In the genomic region with DNA sequence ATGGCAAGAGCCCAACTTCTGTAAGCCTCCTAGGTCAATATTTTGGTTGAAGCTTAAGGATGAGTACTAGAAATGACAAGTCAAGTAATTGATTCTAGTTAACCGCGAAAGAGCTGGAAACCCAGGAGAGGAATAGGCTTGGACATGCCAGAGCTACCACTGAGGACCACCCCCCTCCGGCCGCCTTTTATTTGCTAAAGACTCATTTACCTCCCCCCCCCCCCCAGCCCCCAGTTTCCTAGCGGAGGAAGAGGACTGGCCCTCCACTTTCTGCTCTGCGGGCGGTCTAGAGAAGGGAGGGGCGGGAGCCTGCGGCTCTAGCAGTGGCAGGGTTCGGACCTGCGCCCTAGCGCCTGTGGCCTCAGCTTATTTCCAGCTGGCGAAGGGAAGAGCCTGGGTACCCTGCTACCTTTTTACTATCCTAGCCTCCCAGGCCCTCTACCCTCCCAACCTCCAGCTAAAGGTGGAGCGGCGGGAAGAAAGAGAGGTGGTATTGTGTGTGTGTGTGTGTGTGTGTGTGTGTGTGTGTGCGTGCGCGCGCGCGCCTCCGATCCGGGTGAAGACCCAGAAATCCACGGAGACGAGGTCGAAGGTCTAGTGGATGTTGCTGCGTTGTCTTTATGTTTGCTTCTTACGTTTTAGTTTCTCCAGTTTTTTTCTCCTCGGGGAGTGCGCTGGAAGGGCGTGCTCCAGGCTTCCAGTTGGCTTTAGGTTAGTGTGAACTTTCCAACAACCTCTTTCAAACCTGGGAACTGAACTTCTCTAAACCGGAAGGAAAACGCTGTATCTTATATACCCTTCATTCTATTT, we compare ENCODE assay signal across 10 mouse cellular contexts. TPM values are rescaled to one million over a fixed set of nuclear protein-coding genes. Genes with fewer than 3 reads are reported as not detected.
A peak's percentile ranks its signal among the peaks of the same experiment; 100 is the strongest.
DNase-seq lines count a peak whose midpoint lies in the region; ATAC-seq and TF ChIP-seq lines count a peak whose summit lies in the region.
"Had no signal": no experiment of that assay in that cellular context is flagged by ENCODE, and none has a peak within 500 bp of the region (broad histone marks: within the 10 kb centered on the region; RNA-seq: fewer than 3 reads in every experiment).

No protein-coding gene starts in this region.

- intact Hi-C loops in left cerebral cortex, postnatal 4 days (cut with DNase I), result loop anchor here (10.0 kb wide), 2 partner anchors 102 to 352 kb away; a partner anchor contains a TSS
- intact Hi-C loops in left cerebral cortex, adult 2 months (cut with DNase I), result loop anchor here (2.0 to 5.0 kb wide), 3 partner anchors 175 to 845 kb away; a partner anchor contains a TSS

- H3K36me3 ChIP-seq in embryonic facial prominence, embryonic 14.5 days (ENCODE audit: control insufficient read depth, insufficient read depth, low read length), result no peaks in the 10 kb centered on the region
- no peaks in the 10 kb centered on the region for H3K36me3 ChIP-seq in limb, embryonic 14.5 days (ENCODE audit: control insufficient read depth, insufficient read depth, low read length)
- H3K36me3 ChIP-seq: liver, embryonic 13.5 days had no signal

- H3K4me1 ChIP-seq in embryonic facial prominence, embryonic 14.5 days (ENCODE audit: control insufficient read depth, insufficient read depth, low read length), result no peaks in the 10 kb centered on the region
- H3K4me1 ChIP-seq in limb, embryonic 14.5 days (ENCODE audit: control insufficient read depth, insufficient read depth, low read length), result peaks cover 8% of the 10 kb centered on the region; the same call in 1 of the 2 replicates

- H3K9ac ChIP-seq in embryonic facial prominence, embryonic 14.5 days (ENCODE audit: low read depth, low read length), result no peak overlapping the region
- no peak overlapping the region for H3K9ac ChIP-seq in limb, embryonic 14.5 days (ENCODE audit: low read depth, low read length, severe bottlenecking)
- H3K9ac ChIP-seq: liver, embryonic 13.5 days had no signal

- peak; percentile 50 for DNase-seq in left cerebral cortex, postnatal 4 days
- no peak for DNase-seq in left cerebral cortex, adult 2 months (ENCODE audit: extremely low spot score in 1 of 2, low spot score in 2 of 2)
- no peak for DNase-seq in embryonic facial prominence, embryonic 14.5 days (ENCODE audit: low spot score)
- DNase-seq in limb, embryonic 14.5 days (ENCODE audit: low spot score), result no peak
- peak; percentile 43 for DNase-seq in retina, postnatal 1 day
- no peak for DNase-seq in spleen, adult 12 weeks (ENCODE audit: low spot score)
- DNase-seq in kidney, postnatal 25 days, result no peak
- DNase-seq: liver, embryonic 13.5 days; thymus, postnatal 36 days had no signal

- no peak overlapping the region for H3K4me3 ChIP-seq in left cerebral cortex, adult 2 months
- H3K4me3 ChIP-seq in embryonic facial prominence, embryonic 14.5 days (ENCODE audit: low read depth, low read length), result peak overlapping the region; percentile 16
- H3K4me3 ChIP-seq in limb, embryonic 14.5 days (replicated peaks; ENCODE audit: low read length), result peak overlapping the region; percentile 8
- H3K4me3 ChIP-seq: liver, embryonic 13.5 days had no signal

- no peak for ATAC-seq in embryonic facial prominence, embryonic 14.5 days (ENCODE audit: low read depth)
- no peak for ATAC-seq in limb, embryonic 14.5 days (ENCODE audit: low FRiP score, low read depth)

- under 1% methylated on average over 19 of the region's 33 CpGs for WGBS in embryonic facial prominence, embryonic 14.5 days
- WGBS in limb, embryonic 14.5 days, result 3% methylated on average over 22 of the region's 33 CpGs

- peaks cover 94% of the 10 kb centered on the region for H3K27me3 ChIP-seq in embryonic facial prominence, embryonic 14.5 days (replicated peaks; ENCODE audit: control insufficient read depth, insufficient read depth, low read length)
- peaks cover 95% of the 10 kb centered on the region for H3K27me3 ChIP-seq in limb, embryonic 14.5 days (ENCODE audit: control insufficient read depth, insufficient read depth, low read length)

- H3K27ac ChIP-seq in left cerebral cortex, adult 2 months, result no peak overlapping the region
- no peak overlapping the region for H3K27ac ChIP-seq in embryonic facial prominence, embryonic 14.5 days (replicated peaks; ENCODE audit: low read depth, low read length)
- H3K27ac ChIP-seq in limb, embryonic 14.5 days (replicated peaks; ENCODE audit: low read depth, low read length), result no peak overlapping the region
- H3K27ac ChIP-seq: liver, embryonic 13.5 days had no signal

- no peak for TF ChIP-seq CTCF in left cerebral cortex, adult 2 months (IDR thresholded peaks at IDR 0.05)

- no peak for TF ChIP-seq POLR2A in limb, embryonic 14.5 days (IDR thresholded peaks at IDR 0.05; ENCODE audit: borderline replicate concordance, extremely low read depth, insufficient read depth, insufficient read length)

- no peaks in the 10 kb centered on the region for H3K9me3 ChIP-seq in embryonic facial prominence, embryonic 14.5 days (ENCODE audit: control insufficient read depth, low read length)
- H3K9me3 ChIP-seq in limb, embryonic 14.5 days (ENCODE audit: control insufficient read depth, low read length), result no peaks in the 10 kb centered on the region
- H3K9me3 ChIP-seq: liver, embryonic 13.5 days had no signal

- no peak overlapping the region; the same call in 1 of the 2 replicates for H3K4me2 ChIP-seq in embryonic facial prominence, embryonic 14.5 days (ENCODE audit: low read depth, low read length)
- no peak overlapping the region for H3K4me2 ChIP-seq in limb, embryonic 14.5 days (replicated peaks; ENCODE audit: low read depth, low read length, severe bottlenecking)
- H3K4me2 ChIP-seq: liver, embryonic 13.5 days had no signal

RNA-seq across cellular contexts. Expression of a gene that starts 6.8 kb away (rescaled TPM):
- total RNA-seq in left cerebral cortex, postnatal 4 days (2021), result 1 to 10 TPM; 5.5 to 7.4 TPM
- total RNA-seq in left cerebral cortex, adult 2 months (2021), result 1 to 10 TPM; 4.1 to 4.5 TPM
- not detected in 2 replicates for polyA plus RNA-seq in embryonic facial prominence, embryonic 14.5 days (2014; fragmentation: Nextera tagmentation; extraction: Ambion mirVana)
- 0.09 and 0.20 TPM in 2 replicates for polyA plus RNA-seq in limb, embryonic 14.5 days (2012; rRNA removed)
- 0.22 TPM in 1 of 2 replicates, not detected in the other for polyA plus RNA-seq in limb, embryonic 14.5 days (2014; fragmentation: Nextera tagmentation; extraction: Ambion mirVana)
- polyA plus RNA-seq: heart, embryonic 14.5 days; liver, embryonic 13.5 days had no signal

Comparison
In these comparisons a context has a peak if more than half of its experiments do, and no peak if none do; other contexts are left out.
1. DNase-seq: peak in left cerebral cortex, postnatal 4 days (single experiment) and retina, postnatal 1 day (single experiment); none in left cerebral cortex, adult 2 months (0 of 2), embryonic facial prominence, embryonic 14.5 days (single experiment), limb, embryonic 14.5 days (single experiment), spleen, adult 12 weeks (single experiment) and kidney, postnatal 25 days (0 of 2).